Mouse (Mus musculus) stomach, postnatal 0 days (tissue): Measurements from ENCODE around the gene Tctn1.

ENCODE experiments used
- CTCF ChIP-seq: IDR thresholded peaks from 2 replicates; pipeline ENCODE4 v1.5.1; 2016; ENCODE audit warnings: antibody characterized with exemption, low read depth, mild to moderate bottlenecking, moderate library complexity
- EP300 ChIP-seq: optimal IDR thresholded peaks from 2 replicates; pipeline ENCODE3; 2016; ENCODE audit warnings: antibody characterized with exemption

GRCm38 (mm10) chr5:122251895-122252606 is 12.2 kb downstream of the Tctn1 start:
- TF ChIP-seq CTCF (no peak), EP300 (no peak)
